Mouse (Mus musculus): ENCODE data around the gene Becn1.

DNA sequence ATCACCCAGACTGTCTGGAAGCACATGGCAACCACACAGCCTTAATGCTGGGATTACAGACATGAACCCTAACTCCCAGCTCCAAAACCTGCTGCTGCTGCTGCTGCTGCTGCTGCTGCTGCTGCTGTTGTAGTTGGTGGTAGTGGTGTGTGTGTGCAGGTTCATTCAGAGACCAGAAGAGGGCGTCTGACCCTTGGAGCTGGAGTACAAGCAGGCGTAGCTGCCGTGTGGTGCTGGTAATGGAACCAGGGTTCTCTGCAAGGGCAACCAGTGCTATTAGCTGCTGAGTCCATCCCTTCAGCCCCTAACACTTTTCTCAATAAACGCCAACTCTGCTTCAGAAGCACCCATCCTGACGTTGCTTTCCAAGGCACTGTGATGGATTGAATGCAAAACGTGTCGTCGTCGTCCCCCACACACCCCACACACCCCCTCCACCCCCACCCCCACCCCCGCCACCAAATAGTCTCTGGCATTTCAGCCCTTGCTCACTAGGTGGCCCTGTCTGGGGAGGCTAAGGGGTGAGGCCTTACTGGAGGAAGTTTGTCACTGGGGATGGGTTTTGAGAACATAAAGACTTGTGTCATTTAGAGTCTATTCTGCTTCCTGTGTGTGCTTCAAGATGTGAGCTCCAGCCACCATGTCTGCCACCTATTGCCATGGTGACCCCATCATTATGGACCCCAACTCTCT is 45.1 kb upstream of the Becn1 start:
- TF ChIP-seq E2F4 (IDR thresholded peaks at IDR 0.05; ENCODE audit: borderline replicate concordance, low read depth, low read length) (no peak), CTCF (IDR thresholded peaks at IDR 0.05 in 2 of 3, conservative IDR thresholded peaks at IDR 0.05 in 1 of 3; ENCODE audit: control insufficient read depth in 1 of 3, insufficient read depth in 1 of 3, low read depth in 2 of 3, low read length in 3 of 3, poor library complexity in 1 of 3, severe bottlenecking in 1 of 3) (peak; percentile 15 to 42 (median 36); a peak in 5 of 6 replicates)
